Mouse (Mus musculus) myocyte (in vitro differentiated cells): ENCODE measurements at regions not wholly inside any gene's neighbourhood (a gene's known extent, or its start where the extent isn't known, plus 50 kb on each side); places are given as distances from the start of the nearest gene placed in this dataset.

Experiments
- H3K27me3 ChIP-seq: one replicate; pipeline ENCODE4 v1.6.1; 2011; ENCODE audit not compliant: control insufficient read depth, insufficient read depth, insufficient read length
- H3K36me3 ChIP-seq: one replicate; pipeline ENCODE4 v1.6.1; 2011; ENCODE audit not compliant: control insufficient read depth, insufficient read depth
- H3K4me2 ChIP-seq: one replicate; pipeline ENCODE4 v1.6.1; 2011; ENCODE audit warnings: low read depth, control low read depth
- H3K4me3 ChIP-seq: one replicate; pipeline ENCODE4 v1.5.1; 2011; ENCODE audit warnings: mild to moderate bottlenecking, control low read depth, moderate library complexity
- H3K79me2 ChIP-seq: one replicate; pipeline ENCODE4 v1.6.1; 2011; ENCODE audit not compliant: control insufficient read depth, insufficient read depth
- H3ac ChIP-seq: one replicate; pipeline ENCODE4 v1.6.1; 2011; ENCODE audit not compliant: control insufficient read depth, insufficient read length
- CEBPB ChIP-seq: IDR thresholded peaks from 2 replicates; pipeline ENCODE4 v1.6.1; 2011; ENCODE audit warnings: mild to moderate bottlenecking, moderate library complexity; ENCODE audit not compliant: poor library complexity, insufficient read depth, severe bottlenecking
- E2F4 ChIP-seq: IDR thresholded peaks from one replicate; pipeline ENCODE4 v1.6.1; 2011; ENCODE audit warnings: mild to moderate bottlenecking, control low read depth, moderate library complexity; ENCODE audit not compliant: insufficient read depth
- MAX ChIP-seq: IDR thresholded peaks from one replicate; pipeline ENCODE4 v1.6.1; 2011; ENCODE audit warnings: low read depth, mild to moderate bottlenecking, control low read depth
- MYOD1 ChIP-seq, 3 experiments: IDR thresholded peaks; one replicate each; pipeline ENCODE4 v1.6.1; 2011; ENCODE audit warnings: control low read depth in 2 of 3, low read depth in 2 of 3, mild to moderate bottlenecking in 2 of 3, moderate library complexity in 1 of 3; ENCODE audit not compliant: insufficient read length in 2 of 3, control insufficient read depth in 1 of 3
- MYOG ChIP-seq, 3 experiments: IDR thresholded peaks; one replicate each; pipeline ENCODE4 v1.6.1; 2011; ENCODE audit warnings: control low read depth in 2 of 3, low read depth in 2 of 3, mild to moderate bottlenecking in 2 of 3; ENCODE audit not compliant: insufficient read length in 2 of 3, control insufficient read depth in 1 of 3, insufficient read depth in 1 of 3
- POLR2A ChIP-seq: IDR thresholded peaks from one replicate; pipeline ENCODE4 v1.6.1; 2011; ENCODE audit warnings: low read depth, mild to moderate bottlenecking, control low read depth, moderate library complexity; ENCODE audit not compliant: insufficient read length
- POLR2AphosphoS2 ChIP-seq: IDR thresholded peaks from one replicate; pipeline ENCODE4 v1.6.1; 2011; ENCODE audit warnings: low read depth, control low read depth; ENCODE audit not compliant: insufficient read length
- REST ChIP-seq: IDR thresholded peaks from one replicate; pipeline ENCODE4 v1.6.1; 2011; ENCODE audit warnings: mild to moderate bottlenecking, control low read depth, moderate library complexity; ENCODE audit not compliant: insufficient read depth, insufficient read length
- SRF ChIP-seq: IDR thresholded peaks from one replicate; pipeline ENCODE4 v1.6.1; 2011; ENCODE audit warnings: low read depth; ENCODE audit not compliant: control insufficient read depth, insufficient read length
- TCF12 ChIP-seq: IDR thresholded peaks from one replicate; pipeline ENCODE4 v1.6.1; 2011; ENCODE audit warnings: mild to moderate bottlenecking, control low read depth; ENCODE audit not compliant: poor library complexity, insufficient read depth, severe bottlenecking
- TCF3 ChIP-seq: IDR thresholded peaks from one replicate; pipeline ENCODE4 v1.6.1; 2011; ENCODE audit warnings: low read depth, control low read depth; ENCODE audit not compliant: insufficient read length
- USF1 ChIP-seq: IDR thresholded peaks from one replicate; pipeline ENCODE4 v1.6.1; 2011; ENCODE audit warnings: low read depth, mild to moderate bottlenecking, control low read depth, moderate library complexity

- no peaks in the 10 kb centered on the region for H3K27me3 ChIP-seq
- H3K79me2 ChIP-seq, result no peaks in the 10 kb centered on the region
- H3ac ChIP-seq, result no peak overlapping the region
- no peak overlapping the region for H3K4me3 ChIP-seq
- peak overlapping the region; percentile 33 for H3K4me2 ChIP-seq
- no peaks in the 10 kb centered on the region for H3K36me3 ChIP-seq
- TF ChIP-seq SRF (no peak), USF1 (no peak), TCF3 (no peak), REST (no peak), TCF12 (no peak), MYOG (IDR thresholded peaks at IDR 0.05; ENCODE audit: control insufficient read depth in 1 of 3, insufficient read depth in 1 of 3, insufficient read length in 2 of 3, low read depth in 2 of 3) (no peak), POLR2AphosphoS2 (no peak), CEBPB (no peak), E2F4 (no peak), MYOD1 (IDR thresholded peaks at IDR 0.05; ENCODE audit: control insufficient read depth in 1 of 3, insufficient read length in 2 of 3, low read depth in 2 of 3) (no peak), MAX (no peak), POLR2A (no peak)
Observed at GRCm38 (mm10) chr12:54533134-54533533, 123.2 kb downstream of the Sptssa start.

DNA sequence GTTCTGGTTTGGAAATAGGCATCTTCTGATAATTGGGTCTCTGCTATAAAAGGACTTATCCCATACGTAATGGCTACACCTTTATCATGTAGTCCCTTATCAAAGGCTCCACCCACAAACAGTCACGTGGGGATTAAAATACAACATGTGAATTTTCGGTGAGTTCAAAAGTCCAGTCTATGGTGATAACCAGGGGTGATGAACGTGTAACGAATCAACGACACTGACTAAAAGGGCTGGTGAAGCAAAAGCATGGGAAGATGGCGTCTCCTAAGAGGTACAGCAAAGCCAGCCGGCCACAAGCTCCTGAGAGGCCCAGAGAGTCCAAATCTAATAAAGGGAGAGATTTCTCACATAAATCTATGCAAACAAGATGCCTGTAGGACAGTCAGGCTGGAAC, 124.3 kb downstream of the Sptssa start:
- no peaks in the 10 kb centered on the region for H3K79me2 ChIP-seq
- H3K27me3 ChIP-seq, result no peaks in the 10 kb centered on the region
- H3K4me2 ChIP-seq, result no peak overlapping the region
- TF ChIP-seq E2F4, result no peak
- no peak for TF ChIP-seq POLR2A
- TF ChIP-seq MYOG (IDR thresholded peaks at IDR 0.05; ENCODE audit: control insufficient read depth in 1 of 3, insufficient read depth in 1 of 3, insufficient read length in 2 of 3, low read depth in 2 of 3), result no peak
- TF ChIP-seq SRF, result no peak
- no peak for TF ChIP-seq TCF3
- TF ChIP-seq USF1, result no peak
- TF ChIP-seq POLR2AphosphoS2, result no peak
- no peak for TF ChIP-seq CEBPB
- no peak overlapping the region for H3K4me3 ChIP-seq
- no peak overlapping the region for H3ac ChIP-seq
- H3K36me3 ChIP-seq, result no peaks in the 10 kb centered on the region

DNA sequence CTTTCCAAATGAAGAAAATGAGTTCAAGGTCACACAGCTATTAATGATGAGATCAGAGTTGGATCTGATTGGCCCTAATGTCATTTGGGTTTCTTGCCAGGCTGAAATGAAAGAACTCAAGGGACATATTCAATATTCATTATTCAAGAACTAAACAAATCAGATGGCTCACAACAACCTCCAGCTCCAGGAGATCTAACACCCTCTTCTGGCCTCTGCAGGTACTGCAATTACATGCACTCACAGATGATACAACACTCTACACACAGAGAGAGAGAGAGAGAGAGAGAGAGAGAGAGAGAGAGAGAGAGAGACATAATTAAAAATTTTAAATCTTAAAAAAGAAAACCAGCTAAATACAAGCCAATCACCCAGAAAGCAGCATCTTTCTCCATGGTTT, 128.3 kb downstream of the Sptssa start:
- TF ChIP-seq CEBPB (no peak), MYOG (IDR thresholded peaks at IDR 0.05; ENCODE audit: control insufficient read depth in 1 of 3, insufficient read depth in 1 of 3, insufficient read length in 2 of 3, low read depth in 2 of 3) (no peak), SRF (no peak), POLR2A (no peak), POLR2AphosphoS2 (no peak), REST (no peak), TCF12 (no peak), E2F4 (no peak), TCF3 (no peak), MYOD1 (IDR thresholded peaks at IDR 0.05; ENCODE audit: control insufficient read depth in 1 of 3, insufficient read length in 2 of 3, low read depth in 2 of 3) (no peak), USF1 (no peak), MAX (no peak)
- Histone ChIP-seq H3K4me3 (no peak overlapping the region), H3K79me2 (no peaks in the 10 kb centered on the region)

GRCm38 (mm10) chr12:54527577-54527976, 128.8 kb downstream of the Sptssa start:
- Histone ChIP-seq H3K4me3 (no peak overlapping the region), H3K79me2 (no peaks in the 10 kb centered on the region), H3K4me2 (no peak overlapping the region), H3K27me3 (no peaks in the 10 kb centered on the region), H3K36me3 (no peaks in the 10 kb centered on the region), H3ac (no peak overlapping the region)
- TF ChIP-seq TCF12, result no peak
- TF ChIP-seq REST, result no peak
- TF ChIP-seq CEBPB, result no peak
- TF ChIP-seq MYOD1 (IDR thresholded peaks at IDR 0.05; ENCODE audit: control insufficient read depth in 1 of 3, insufficient read length in 2 of 3, low read depth in 2 of 3), result no peak
- TF ChIP-seq MYOG (IDR thresholded peaks at IDR 0.05; ENCODE audit: control insufficient read depth in 1 of 3, insufficient read depth in 1 of 3, insufficient read length in 2 of 3, low read depth in 2 of 3), result no peak
- TF ChIP-seq MAX, result no peak
- TF ChIP-seq TCF3, result no peak

More for the DNA sequence above, 128.3 kb downstream of the Sptssa start:
- Histone ChIP-seq H3K36me3 (no peaks in the 10 kb centered on the region), H3ac (no peak overlapping the region), H3K4me2 (no peak overlapping the region), H3K27me3 (no peaks in the 10 kb centered on the region)

DNA sequence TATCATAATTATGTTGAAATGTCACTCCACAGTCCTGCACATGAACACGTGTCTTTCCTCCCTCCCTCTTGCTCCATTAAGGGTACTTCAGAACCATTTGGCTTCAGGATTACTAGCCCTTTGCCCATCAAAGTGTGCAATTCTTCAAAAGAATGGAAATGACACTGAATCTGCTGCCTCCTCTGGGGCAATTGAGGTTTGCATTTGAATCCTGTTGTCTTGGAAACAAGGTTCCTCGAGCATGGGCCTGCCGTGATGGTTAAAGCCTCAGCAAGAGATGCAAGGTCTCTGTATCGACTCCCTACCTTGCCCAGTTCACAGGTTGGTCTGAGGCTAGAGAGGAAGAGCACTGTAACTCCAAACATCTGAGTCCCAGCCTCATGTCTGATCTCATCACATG, 136.0 kb downstream of the Sptssa start:
- H3K36me3 ChIP-seq, result no peaks in the 10 kb centered on the region
- TF ChIP-seq MYOG (IDR thresholded peaks at IDR 0.05; ENCODE audit: control insufficient read depth in 1 of 3, insufficient read depth in 1 of 3, insufficient read length in 2 of 3, low read depth in 2 of 3) (no peak), SRF (no peak), USF1 (no peak), E2F4 (no peak), MAX (no peak), REST (no peak), TCF3 (no peak), POLR2AphosphoS2 (no peak), MYOD1 (IDR thresholded peaks at IDR 0.05; ENCODE audit: control insufficient read depth in 1 of 3, insufficient read length in 2 of 3, low read depth in 2 of 3) (no peak), POLR2A (no peak)
- H3K4me3 ChIP-seq, result no peak overlapping the region
- no peaks in the 10 kb centered on the region for H3K79me2 ChIP-seq
- H3ac ChIP-seq, result no peak overlapping the region
- no peak overlapping the region for H3K4me2 ChIP-seq
- no peaks in the 10 kb centered on the region for H3K27me3 ChIP-seq
